Mouse (Mus musculus) brain, embryonic 18.5 days (tissue): Measurements from ENCODE around the gene Asb2.

ENCODE experiments used
- DNase-seq: peaks from one replicate; pipeline ENCODE4 v3.0.0-alpha.2; 2012; ENCODE audit warnings: low read depth, low spot score

Asb2 gene

GRCm38 (mm10) chr12:103273051-103273450 lies 82.8 kb downstream of the Asb2 start:
- no peak for DNase-seq

DNA sequence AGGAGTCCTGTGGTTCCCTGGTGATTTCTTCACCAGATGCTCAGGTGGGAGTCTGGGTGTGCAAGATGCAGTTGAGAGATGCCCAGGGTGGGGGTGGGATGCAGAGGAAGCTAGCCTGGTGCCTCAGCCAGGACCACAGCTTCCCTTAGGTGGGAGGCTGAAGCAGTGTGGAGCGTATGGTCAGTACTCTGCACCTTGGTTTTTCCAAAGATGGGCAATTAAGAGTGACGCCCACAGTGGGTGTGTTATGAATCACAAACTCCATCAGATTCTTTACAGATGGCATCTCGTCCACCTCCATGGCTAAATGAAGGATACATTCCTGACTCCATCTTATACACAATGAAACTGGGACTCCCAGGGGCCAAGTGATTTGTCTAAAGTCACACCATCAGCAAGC lies 83.6 kb downstream of the Asb2 start:
- DNase-seq = no peak
